Mouse (Mus musculus): ENCODE results near the gene Gga3.
A peak's percentile ranks its signal among the peaks of the same experiment; 100 is the strongest.

The Gga3 gene

GRCm38 (mm10) chr11:115630532-115631504, 27.0 kb upstream of the Gga3 start:
- no peak for DNase-seq

DNA sequence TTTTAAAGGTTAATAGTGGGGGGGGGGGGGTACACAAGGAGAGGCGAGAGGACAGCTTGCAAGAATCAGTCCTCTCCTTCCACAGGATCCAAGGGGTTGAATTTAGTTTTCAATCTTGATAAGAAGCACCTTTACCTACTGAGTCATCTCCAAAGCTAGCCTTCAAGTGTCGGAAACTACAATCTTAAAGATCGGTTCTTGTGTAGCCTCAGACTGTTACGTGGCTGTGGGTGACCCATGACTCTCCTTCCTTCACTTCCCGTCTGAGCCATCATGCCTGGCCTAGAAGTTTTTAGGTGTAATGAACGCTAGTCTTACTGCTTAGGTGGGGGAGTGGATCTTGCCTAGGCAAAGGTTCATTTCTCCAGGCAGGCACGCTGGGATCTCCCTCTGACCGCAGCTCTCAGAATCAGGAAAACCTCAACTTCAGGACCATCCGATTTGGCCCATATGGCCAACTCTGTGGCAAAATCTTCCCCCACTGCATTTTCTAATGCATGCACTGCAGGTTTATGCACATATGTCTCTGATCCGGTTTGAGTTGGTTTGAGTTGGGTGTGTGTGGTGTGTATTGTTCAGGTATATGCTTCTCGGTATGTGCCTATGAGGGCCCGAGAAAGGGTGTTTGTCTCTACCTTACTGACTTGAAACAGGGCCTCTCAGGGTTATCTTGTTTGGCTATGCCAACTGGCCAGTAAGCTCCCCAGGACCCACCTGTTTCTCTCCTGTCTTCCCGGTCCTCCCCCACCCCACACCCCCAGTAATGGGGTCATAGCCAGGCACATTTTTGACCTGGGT, 26.1 kb upstream of the Gga3 start:
- DNase-seq, result no peak

GRCm38 (mm10) chr11:115628465-115629101, 24.7 kb upstream of the Gga3 start:
- DNase-seq, result no peak

GRCm38 (mm10) chr11:115627705-115628464, 24.0 kb upstream of the Gga3 start, which contains the start of gene Slc25a19:
Gene Slc25a19, minus strand, starts transcription at chr11:115628295.
- DNase-seq, result peak; percentile 97

GRCm38 (mm10) chr11:115626824-115627616, 23.2 kb upstream of the Gga3 start:
- no peak for DNase-seq

GRCm38 (mm10) chr11:115625877-115626276, 22.0 kb upstream of the Gga3 start:
- no peak for DNase-seq

DNA sequence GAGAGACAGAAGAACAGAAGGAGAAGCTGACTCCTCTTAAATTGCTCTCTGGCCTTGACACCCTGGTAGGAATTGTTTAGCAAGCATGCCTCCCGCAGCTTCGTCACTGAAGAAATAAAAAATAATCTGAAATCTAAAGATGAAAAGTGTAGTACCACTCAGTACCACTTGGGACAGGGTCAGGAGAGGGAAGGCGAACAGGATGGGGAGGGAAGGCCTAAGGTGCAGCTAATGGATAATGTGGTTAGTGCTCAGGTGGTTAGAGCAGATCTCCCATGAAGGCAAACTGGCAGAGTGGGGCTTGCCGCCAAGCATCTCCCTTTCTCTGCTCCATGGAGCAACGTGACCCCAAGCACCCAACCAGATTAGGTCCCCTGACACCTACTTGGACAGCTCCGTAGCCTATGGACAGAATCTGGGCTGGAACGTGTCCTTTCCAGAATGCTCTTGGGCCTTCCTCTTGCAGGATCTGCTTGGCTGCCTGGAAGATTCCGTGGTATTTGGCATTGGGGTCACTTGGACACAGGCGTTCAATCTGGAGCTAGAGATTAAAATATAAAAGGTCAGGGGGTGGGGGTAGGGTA, 19.7 kb upstream of the Gga3 start:
- no peak for DNase-seq

GRCm38 (mm10) chr11:115619949-115620348, 16.1 kb upstream of the Gga3 start:
- DNase-seq, result no peak

GRCm38 (mm10) chr11:115618732-115619516, 15.1 kb upstream of the Gga3 start:
- DNase-seq, result no peak

- no peak for DNase-seq
Measured at GRCm38 (mm10) chr11:115618001-115618400, 14.2 kb upstream of the Gga3 start.

DNA sequence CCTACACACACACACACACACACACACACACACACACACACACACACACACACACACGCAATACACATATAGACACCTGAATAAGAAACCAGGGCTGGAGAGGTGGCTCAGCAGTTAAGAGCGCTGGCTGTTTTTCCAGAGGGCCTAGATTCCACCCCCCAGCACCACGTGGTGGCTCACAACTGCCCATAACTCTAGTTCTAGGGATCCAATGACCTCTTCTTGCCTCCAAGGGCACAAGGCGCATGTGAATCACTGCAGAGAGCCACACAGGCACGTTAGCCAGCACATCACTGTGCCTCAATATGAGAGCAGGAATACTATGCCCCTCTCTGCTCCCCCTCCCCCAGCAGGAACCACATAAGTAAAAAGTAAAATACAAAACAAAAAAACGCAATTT, 13.0 kb upstream of the Gga3 start:
- no peak for DNase-seq

- no peak for DNase-seq
Measured at GRCm38 (mm10) chr11:115616371-115616770, 12.5 kb upstream of the Gga3 start.

DNA sequence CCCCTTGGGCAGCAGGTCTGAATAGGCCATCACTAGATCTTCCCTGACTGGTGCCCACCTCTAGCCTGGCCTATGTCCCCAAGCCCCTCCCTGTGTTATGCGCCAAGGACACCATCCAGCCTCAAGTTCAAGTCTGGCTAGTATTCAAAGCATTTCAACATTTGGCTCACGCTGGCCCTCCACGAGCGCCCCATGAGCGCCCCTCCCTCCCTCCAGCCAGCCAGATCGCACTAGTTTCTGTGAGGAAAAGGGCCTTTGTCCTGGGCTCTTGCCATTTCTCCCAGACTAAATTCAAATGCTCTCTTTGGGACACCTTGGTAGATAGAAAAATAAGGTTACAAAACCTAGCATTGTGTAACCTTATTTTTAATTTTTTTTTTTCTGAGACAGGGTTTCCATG, 12.0 kb upstream of the Gga3 start:
- DNase-seq, result no peak

GRCm38 (mm10) chr11:115615108-115615825, 11.4 kb upstream of the Gga3 start:
- no peak for DNase-seq

DNA sequence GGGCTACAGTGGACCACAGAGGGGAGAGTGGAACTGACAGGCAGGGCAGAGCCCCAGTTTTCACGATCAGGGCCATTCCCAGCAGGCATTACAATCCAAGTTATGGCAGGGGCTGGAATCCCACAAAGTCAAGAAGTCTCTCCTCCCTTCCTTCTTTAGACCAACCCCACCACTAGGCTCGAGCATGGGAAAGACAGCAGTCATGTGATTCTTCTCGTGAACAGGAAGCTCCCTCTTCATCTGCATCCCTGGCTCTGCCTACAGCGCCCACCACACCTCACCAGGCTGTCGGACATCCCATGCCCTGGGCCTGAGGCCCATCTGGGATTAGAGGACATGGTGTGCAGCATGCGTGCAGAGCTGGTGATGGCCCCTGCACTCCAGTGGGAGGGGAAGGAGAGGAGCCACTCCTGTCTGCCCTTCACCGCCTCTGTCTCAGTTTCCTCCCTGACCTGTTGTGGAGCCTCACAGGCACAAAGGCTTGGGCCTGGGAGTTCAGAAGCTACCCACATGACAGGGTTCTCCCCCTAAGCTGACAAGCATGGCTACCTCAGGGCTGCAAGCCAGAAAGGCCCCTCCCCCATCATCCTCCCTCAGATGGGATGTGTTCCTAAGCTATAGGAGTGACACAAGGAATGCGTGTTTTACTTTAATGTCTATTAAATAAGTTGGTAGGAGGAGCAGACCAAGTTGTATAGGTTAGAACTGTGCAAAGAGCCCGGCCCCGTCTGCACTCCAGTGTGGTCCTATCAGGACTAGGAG, 10.7 kb upstream of the Gga3 start:
- DNase-seq, result no peak

DNA sequence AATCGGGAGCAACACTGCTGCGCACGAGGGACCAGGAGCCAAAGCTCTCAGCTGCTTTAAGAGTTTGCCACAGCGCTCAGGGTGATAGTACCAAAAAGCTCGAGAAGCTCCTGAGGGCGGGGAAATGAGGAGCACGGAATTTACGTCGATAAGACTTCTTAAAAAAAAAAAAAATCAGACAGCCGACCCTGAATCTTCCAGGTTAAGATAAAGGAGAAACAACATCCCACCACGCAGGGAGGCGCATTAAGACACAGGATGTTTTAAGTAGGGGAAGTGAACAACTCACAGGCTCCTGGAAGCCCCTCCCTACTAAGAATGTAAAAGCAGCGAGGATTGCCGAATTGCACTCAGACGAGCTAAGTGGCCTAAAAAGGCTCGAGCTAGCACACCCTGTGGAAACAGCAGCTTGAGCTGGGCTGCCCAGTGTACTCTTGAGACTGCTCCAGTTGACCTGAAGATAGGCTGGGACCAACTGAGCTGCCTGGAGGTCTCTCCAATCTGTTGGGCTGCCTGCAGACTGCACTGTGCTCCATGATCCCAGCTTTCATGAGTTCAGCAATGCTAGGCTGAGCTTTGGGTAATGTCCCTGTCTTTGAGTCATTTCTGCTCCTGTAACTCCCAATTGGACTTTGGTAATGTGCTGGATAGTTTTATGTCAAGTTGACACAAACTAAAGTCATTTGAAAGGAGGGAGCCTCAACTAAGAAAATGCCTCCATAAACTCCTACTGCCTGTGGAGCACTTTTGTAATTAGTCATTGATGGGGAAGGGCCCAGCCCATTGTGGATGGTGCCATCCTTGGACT, 9.5 kb upstream of the Gga3 start:
- DNase-seq, result peak; percentile 67

DNA sequence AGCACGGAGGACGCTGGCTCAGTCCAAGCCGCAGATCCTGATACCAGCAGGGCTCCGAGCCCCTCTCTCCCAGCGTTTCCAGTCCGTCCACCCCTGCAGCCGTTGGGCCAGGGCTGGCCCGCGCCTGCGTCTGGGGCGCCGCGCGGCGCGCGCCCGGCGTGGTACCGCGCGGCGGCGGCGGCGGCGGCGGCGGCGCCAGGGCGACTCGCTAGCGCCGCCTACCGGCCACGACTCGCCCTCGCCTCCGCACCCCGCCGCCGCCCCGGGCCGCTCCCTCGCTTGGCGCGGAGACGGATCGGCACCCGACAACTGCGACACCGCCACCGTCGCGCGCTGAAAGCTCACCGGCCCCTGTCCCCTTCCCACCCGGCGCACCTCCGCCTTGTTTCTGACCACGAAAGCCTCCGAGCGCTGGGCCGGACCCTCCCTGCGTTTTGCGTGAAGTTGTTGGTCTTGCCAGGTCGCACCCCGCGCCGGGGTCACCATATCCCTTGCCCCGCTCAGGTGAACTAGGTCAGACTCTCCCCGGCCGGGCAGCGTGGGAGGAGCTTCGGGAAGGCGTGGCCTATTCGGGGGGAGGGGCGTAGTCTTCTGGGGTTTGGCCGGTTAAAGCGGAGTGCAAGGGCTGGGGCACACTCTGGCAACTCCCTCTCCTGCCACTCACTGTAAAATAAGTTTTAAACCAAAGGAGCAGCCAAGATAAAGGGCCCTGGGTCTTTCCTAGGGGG, 8.7 kb upstream of the Gga3 start, which contains the start of gene Mif4gd:
TSS of gene Mif4gd (minus strand) at position 560 of the 728 bp plus-strand sequence.
- peak; percentile 97 for DNase-seq
